Mouse (Mus musculus) kidney, adult 2 months (tissue): ENCODE results near the gene Efna2.

Source experiments
- CTCF ChIP-seq: fragments of 200-500 bp; conservative IDR thresholded peaks from 2 replicates; pipeline ENCODE4 v1.5.1; 2011; ENCODE audit warnings: low read depth, mild to moderate bottlenecking, control low read depth, low read length, moderate library complexity, mixed read lengths; ENCODE audit not compliant: insufficient read depth, insufficient read length
- POLR2A ChIP-seq: fragments of 200-500 bp; IDR thresholded peaks from one replicate; pipeline ENCODE4 v1.6.1; 2011; ENCODE audit warnings: low read depth, low read length, control low read depth

DNA sequence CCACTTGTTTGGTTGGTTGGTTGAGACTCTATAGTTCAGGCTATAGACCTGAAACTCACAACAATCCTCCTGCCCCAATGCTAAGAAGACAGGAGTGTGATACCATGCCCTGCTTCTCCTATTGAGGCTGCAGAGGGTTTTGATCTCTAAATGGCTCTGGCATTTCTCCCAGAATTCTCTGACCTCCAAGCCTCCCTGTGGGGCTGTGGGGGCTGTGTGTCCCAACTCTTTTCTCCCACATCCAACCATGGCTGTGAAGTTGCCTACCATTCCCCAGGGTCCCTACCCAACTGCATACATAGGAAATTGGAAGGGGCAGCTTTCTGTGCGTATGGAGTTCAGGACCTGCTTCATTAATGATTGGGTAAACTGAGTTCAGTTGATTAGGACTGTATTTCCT is 16.9 kb downstream of the Efna2 start:
- TF ChIP-seq CTCF = no peak
- TF ChIP-seq POLR2A = no peak
